Mouse (Mus musculus) testis, postnatal 10 days (tissue): ENCODE results near the gene Lmnb2.

Experiments used
- DNase-seq: peaks from one replicate; pipeline ENCODE4 v3.0.0; 2021; ENCODE audit warnings: low spot score

Gene Lmnb2

GRCm38 (mm10) chr10:80946684-80947437 is 28.8 kb upstream of the Lmnb2 start:
- DNase-seq = peak; percentile 76

GRCm38 (mm10) chr10:80944231-80944630 is 26.2 kb upstream of the Lmnb2 start:
- no peak for DNase-seq

- DNase-seq = no peak
These were observed 25.7 kb upstream of the Lmnb2 start for GRCm38 (mm10) chr10:80943701-80944100.

GRCm38 (mm10) chr10:80942919-80943318 is 24.9 kb upstream of the Lmnb2 start:
- DNase-seq = no peak

- DNase-seq = no peak
These were observed 22.9 kb upstream of the Lmnb2 start for GRCm38 (mm10) chr10:80940988-80941347.

GRCm38 (mm10) chr10:80940320-80940987 is 22.4 kb upstream of the Lmnb2 start:
- DNase-seq = peak; percentile 69

GRCm38 (mm10) chr10:80939671-80940070 is 21.6 kb upstream of the Lmnb2 start:
- DNase-seq = peak; percentile 96

- DNase-seq = no peak
These were observed 20.9 kb upstream of the Lmnb2 start for GRCm38 (mm10) chr10:80938831-80939550.

GRCm38 (mm10) chr10:80937646-80938045 is 19.6 kb upstream of the Lmnb2 start:
- peak; percentile 73 for DNase-seq

- DNase-seq = no peak
These were observed 18.7 kb upstream of the Lmnb2 start for GRCm38 (mm10) chr10:80936810-80937164.

GRCm38 (mm10) chr10:80936135-80936809 is 18.2 kb upstream of the Lmnb2 start:
- DNase-seq = peak; percentile 87

- no peak for DNase-seq
These were observed 17.7 kb upstream of the Lmnb2 start for GRCm38 (mm10) chr10:80935698-80936097.

- DNase-seq = no peak
These were observed 17.2 kb upstream of the Lmnb2 start for GRCm38 (mm10) chr10:80935241-80935640.

GRCm38 (mm10) chr10:80934136-80934985 is 16.3 kb upstream of the Lmnb2 start:
- DNase-seq = peak; percentile 69

- DNase-seq = peak; percentile 62
These were observed 15.5 kb upstream of the Lmnb2 start for GRCm38 (mm10) chr10:80933421-80933979.

GRCm38 (mm10) chr10:80932700-80933420 is 14.8 kb upstream of the Lmnb2 start:
- peak; percentile 65 for DNase-seq

- peak; percentile 73 for DNase-seq
These were observed 14.2 kb upstream of the Lmnb2 start for GRCm38 (mm10) chr10:80932206-80932605.

- no peak for DNase-seq
These were observed 13.7 kb upstream of the Lmnb2 start for GRCm38 (mm10) chr10:80931695-80932094.

- DNase-seq = no peak
These were observed 13.2 kb upstream of the Lmnb2 start for GRCm38 (mm10) chr10:80931153-80931671.
